8 mouse cellular contexts compared by ENCODE assay signal in the genomic region with DNA sequence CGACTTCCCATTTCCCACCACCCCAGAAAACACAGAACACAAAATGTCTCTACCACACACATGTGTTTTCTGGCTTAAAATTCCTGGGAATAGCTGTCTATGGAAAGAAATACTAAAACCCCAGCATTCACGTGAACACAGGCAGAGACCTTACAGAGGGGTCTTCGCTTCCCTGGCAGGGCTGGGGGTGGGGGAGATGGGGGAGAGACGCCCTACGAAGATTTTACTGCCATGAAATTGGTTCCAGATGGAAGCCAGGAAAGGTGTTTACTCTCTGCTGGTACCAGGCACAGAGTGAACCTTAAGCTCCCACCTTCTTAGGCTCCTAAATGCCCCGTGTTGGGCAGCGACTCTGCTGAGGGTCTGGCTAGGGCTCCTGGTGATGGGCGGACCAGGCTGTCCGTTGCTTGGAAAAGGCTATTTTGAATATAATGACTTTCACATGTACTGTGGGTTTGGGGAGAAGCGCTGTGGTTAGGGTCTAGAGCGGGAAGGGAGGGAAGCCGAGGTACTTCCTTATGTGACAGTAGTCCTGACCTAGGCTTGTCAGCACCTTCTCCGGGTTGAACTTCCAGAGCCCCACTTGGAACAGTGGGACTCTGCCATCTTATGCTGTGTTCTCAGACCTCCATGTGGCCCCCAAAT. TPM values are rescaled to one million over a fixed set of nuclear protein-coding genes. Genes with fewer than 3 reads are reported as not detected.
DNase-seq lines count a peak whose midpoint lies in the region; ATAC-seq lines count a peak whose summit lies in the region.

No protein-coding gene starts in this region.

- no peaks in the 10 kb centered on the region for H3K36me3 ChIP-seq in kidney, embryonic 14.5 days (ENCODE audit: control insufficient read depth, insufficient read depth, low read length)
- no peaks in the 10 kb centered on the region for H3K36me3 ChIP-seq in embryonic facial prominence, embryonic 15.5 days
- no peaks in the 10 kb centered on the region for H3K36me3 ChIP-seq in limb, embryonic 11.5 days (ENCODE audit: control insufficient read depth, insufficient read depth, low read length)
- H3K36me3 ChIP-seq in neural tube, embryonic 12.5 days = no peaks in the 10 kb centered on the region

- no peak for DNase-seq in kidney, adult 11 months
- peak; percentile 80 for DNase-seq in limb, embryonic 11.5 days (ENCODE audit: low spot score)
- no peak for DNase-seq in thymus, postnatal 14 days
- no peak for DNase-seq in cerebellum, adult 18-20 months
- DNase-seq in gastrocnemius, postnatal 36 days = no peak

- no peak for ATAC-seq in kidney, embryonic 14.5 days (ENCODE audit: low FRiP score, low TSS enrichment)
- peak; percentile 54 for ATAC-seq in embryonic facial prominence, embryonic 15.5 days (ENCODE audit: insufficient number of reproducible peaks, low FRiP score, low TSS enrichment, low read depth)
- ATAC-seq in limb, embryonic 11.5 days (ENCODE audit: insufficient number of reproducible peaks, low FRiP score, low TSS enrichment, low read depth) = peak; percentile 77
- ATAC-seq in neural tube, embryonic 12.5 days (ENCODE audit: low FRiP score, low read depth) = 0 out of 2 replicates have a peak, but pooled peaks have one; percentile 7

- H3K4me3 ChIP-seq in kidney, embryonic 14.5 days (ENCODE audit: low read length) = peak overlapping the region; percentile 15; the same call in 1 of the 2 replicates
- peak overlapping the region; percentile 21 for H3K4me3 ChIP-seq in embryonic facial prominence, embryonic 15.5 days (replicated peaks)
- 0 out of 2 replicates have a peak overlapping the region, but pooled peaks have one; percentile 7 for H3K4me3 ChIP-seq in limb, embryonic 11.5 days (ENCODE audit: low read depth, low read length)
- H3K4me3 ChIP-seq in neural tube, embryonic 12.5 days = no peak overlapping the region

- H3K9ac ChIP-seq in kidney, embryonic 14.5 days (ENCODE audit: low read depth, low read length) = peak overlapping the region; percentile 37; the same call in 1 of the 2 replicates
- no peak overlapping the region for H3K9ac ChIP-seq in embryonic facial prominence, embryonic 15.5 days
- no peak overlapping the region; the same call in none of the 2 replicates for H3K9ac ChIP-seq in limb, embryonic 11.5 days (ENCODE audit: low read length)
- 0 out of 2 replicates have a peak overlapping the region, but pooled peaks have one; percentile 38 for H3K9ac ChIP-seq in neural tube, embryonic 12.5 days

- no peaks in the 10 kb centered on the region for H3K27me3 ChIP-seq in kidney, embryonic 14.5 days (ENCODE audit: control insufficient read depth, insufficient read depth, low read length)
- peaks cover 6% of the 10 kb centered on the region; the same call in 1 of the 2 replicates for H3K27me3 ChIP-seq in embryonic facial prominence, embryonic 15.5 days
- H3K27me3 ChIP-seq in limb, embryonic 11.5 days (ENCODE audit: control insufficient read depth, insufficient read depth, low read length) = no peaks in the 10 kb centered on the region
- H3K27me3 ChIP-seq in neural tube, embryonic 12.5 days (replicated peaks) = peaks cover 5% of the 10 kb centered on the region

- no peaks in the 10 kb centered on the region for H3K9me3 ChIP-seq in kidney, embryonic 14.5 days (ENCODE audit: control insufficient read depth, low read length)
- H3K9me3 ChIP-seq in embryonic facial prominence, embryonic 15.5 days (replicated peaks) = no peaks in the 10 kb centered on the region
- no peaks in the 10 kb centered on the region for H3K9me3 ChIP-seq in limb, embryonic 11.5 days (ENCODE audit: control insufficient read depth, low read length)
- no peaks in the 10 kb centered on the region for H3K9me3 ChIP-seq in neural tube, embryonic 12.5 days

- intact Hi-C loops in gastrocnemius, postnatal 36 days (cut with DNase I) = loop anchor here (2.0 to 10.0 kb wide), 3 partner anchors 113 to 321 kb away; no protein-coding TSS in a partner anchor

- no peak overlapping the region for H3K27ac ChIP-seq in kidney, embryonic 14.5 days (ENCODE audit: low read depth, low read length)
- H3K27ac ChIP-seq in embryonic facial prominence, embryonic 15.5 days (replicated peaks) = peak overlapping the region; percentile 86
- peak overlapping the region; percentile 94 for H3K27ac ChIP-seq in limb, embryonic 11.5 days (replicated peaks; ENCODE audit: low read depth, low read length)
- H3K27ac ChIP-seq in neural tube, embryonic 12.5 days = no peak overlapping the region

- H3K4me2 ChIP-seq in kidney, embryonic 14.5 days (replicated peaks; ENCODE audit: low read depth, low read length) = peak overlapping the region; percentile 36
- H3K4me2 ChIP-seq in embryonic facial prominence, embryonic 15.5 days (replicated peaks) = peak overlapping the region; percentile 58
- H3K4me2 ChIP-seq in limb, embryonic 11.5 days (ENCODE audit: low read depth, severe bottlenecking) = peak overlapping the region; percentile 49
- peak overlapping the region; percentile 57 for H3K4me2 ChIP-seq in neural tube, embryonic 12.5 days (replicated peaks)

- peaks cover 11% of the 10 kb centered on the region for H3K4me1 ChIP-seq in kidney, embryonic 14.5 days (ENCODE audit: control insufficient read depth, insufficient read depth, low read length)
- peaks cover 29% of the 10 kb centered on the region for H3K4me1 ChIP-seq in embryonic facial prominence, embryonic 15.5 days
- peaks cover 15% of the 10 kb centered on the region for H3K4me1 ChIP-seq in limb, embryonic 11.5 days (ENCODE audit: control insufficient read depth, insufficient read depth, low read length)
- peaks cover 13% of the 10 kb centered on the region for H3K4me1 ChIP-seq in neural tube, embryonic 12.5 days

- WGBS in kidney, embryonic 14.5 days = 21% methylated on average over 13 of the region's 13 CpGs
- 15% methylated on average over 13 of the region's 13 CpGs for WGBS in embryonic facial prominence, embryonic 15.5 days
- 6% methylated on average over 13 of the region's 13 CpGs for WGBS in limb, embryonic 11.5 days
- 17% methylated on average over 13 of the region's 13 CpGs for WGBS in neural tube, embryonic 12.5 days

RNA-seq across cellular contexts. Expression of a gene that starts 4.6 kb away (rescaled TPM):
- 31.9 and 60.1 TPM in 2 replicates for polyA plus RNA-seq in kidney, embryonic 14.5 days (2014; fragmentation: Nextera tagmentation; extraction: Ambion mirVana)
- polyA plus RNA-seq in embryonic facial prominence, embryonic 15.5 days (2015; fragmentation: Nextera tagmentation; extraction: Ambion mirVana) = 81.4 and 82.5 TPM in 2 replicates
- polyA plus RNA-seq in limb, embryonic 11.5 days (2014; fragmentation: Nextera tagmentation; extraction: Ambion mirVana) = 50.9 and 53.9 TPM in 2 replicates
- 40.4 and 47.9 TPM in 2 replicates for polyA plus RNA-seq in neural tube, embryonic 12.5 days (2016; fragmentation: Nextera tagmentation; extraction: Ambion mirVana)
- total RNA-seq in gastrocnemius, postnatal 36 days (2021) = 10 to 100 TPM; 51.7 to 59.6 TPM

Comparison
In these comparisons a context has a peak if more than half of its experiments do, and no peak if none do; other contexts are left out.
1. H3K27ac ChIP-seq: peak in embryonic facial prominence, embryonic 15.5 days (single experiment) and limb, embryonic 11.5 days (single experiment); none in kidney, embryonic 14.5 days (single experiment) and neural tube, embryonic 12.5 days (single experiment).
2. H3K9ac ChIP-seq: peak in kidney, embryonic 14.5 days (single experiment) and neural tube, embryonic 12.5 days (single experiment); none in embryonic facial prominence, embryonic 15.5 days (single experiment) and limb, embryonic 11.5 days (single experiment).
3. Peak in every context shown above with its lines, with median percentiles within 50 percentile points of each other: H3K4me2 ChIP-seq.